Mouse (Mus musculus) limb, embryonic 14.5 days (tissue): ENCODE measurements at regions not wholly inside any gene's neighbourhood (a gene's known extent, or its start where the extent isn't known, plus 50 kb on each side); places are given as distances from the start of the nearest gene placed in this dataset.

ENCODE experiments used
- ATAC-seq: fragments of 200-750 bp; cut with Nextera tagmentation; 2 replicates; pipeline ENCODE4 v1.8.0; 2017; ENCODE audit warnings: low read depth, moderate number of reproducible peaks, moderate TSS enrichment; ENCODE audit not compliant: low FRiP score
- DNase-seq: peaks from one replicate; pipeline ENCODE4 v3.0.0-alpha.2; 2015; ENCODE audit warnings: low spot score
- H3K27ac ChIP-seq: fragments of 300-500 bp; sonication (generic); replicated peaks from 2 replicates; pipeline ENCODE4 v1.5.1; 2014; ENCODE audit warnings: low read depth, mild to moderate bottlenecking, low read length, moderate library complexity, mixed read lengths
- H3K27me3 ChIP-seq: fragments of 300-500 bp; sonication (generic); 2 replicates; pipeline ENCODE4 v1.6.1; 2014; ENCODE audit warnings: low read length, mixed read lengths; ENCODE audit not compliant: control insufficient read depth, insufficient read depth
- H3K36me3 ChIP-seq: fragments of 300-500 bp; sonication (generic); 2 replicates; pipeline ENCODE4 v1.6.1; 2014; ENCODE audit warnings: mild to moderate bottlenecking, low read length, moderate library complexity, mixed read lengths; ENCODE audit not compliant: control insufficient read depth, insufficient read depth
- H3K4me1 ChIP-seq: fragments of 300-500 bp; sonication (generic); 2 replicates; pipeline ENCODE4 v1.6.1; 2014; ENCODE audit warnings: antibody characterized with exemption, low read length, mixed read lengths; ENCODE audit not compliant: control insufficient read depth, insufficient read depth
- H3K4me2 ChIP-seq: fragments of 300-500 bp; sonication (generic); replicated peaks from 2 replicates; pipeline ENCODE4 v1.6.1; 2014; ENCODE audit warnings: low read depth, mild to moderate bottlenecking, low read length, moderate library complexity; ENCODE audit not compliant: severe bottlenecking
- H3K4me3 ChIP-seq: fragments of 300-500 bp; sonication (generic); replicated peaks from 2 replicates; pipeline ENCODE4 v1.5.1; 2014; ENCODE audit warnings: low read length
- H3K9ac ChIP-seq: fragments of 300-500 bp; sonication (generic); 2 replicates; pipeline ENCODE4 v1.6.1; 2014; ENCODE audit warnings: mild to moderate bottlenecking, low read depth, low read length, moderate library complexity; ENCODE audit not compliant: severe bottlenecking
- H3K9me3 ChIP-seq: fragments of 300-500 bp; sonication (generic); 2 replicates; pipeline ENCODE4 v1.6.1; 2016; ENCODE audit warnings: low read length; ENCODE audit not compliant: control insufficient read depth
- POLR2A ChIP-seq: fragments of 200-500 bp; IDR thresholded peaks from 2 replicates; pipeline ENCODE4 v1.8.0; 2012; ENCODE audit warnings: inconsistent platforms, mild to moderate bottlenecking, moderate library complexity, borderline replicate concordance; ENCODE audit not compliant: insufficient read depth, insufficient read length; ENCODE audit errors: extremely low read depth
- WGBS: fragments of 180-500 bp; shearing (Covaris S2); extraction: QIAGEN DNeasy Blood & Tissue Kit; methylation state at CpG from one replicate; pipeline ENCODE4 v1.1.7; 2014; 5-methylcytosine and 5-hydroxymethylcytosine counted together

DNA sequence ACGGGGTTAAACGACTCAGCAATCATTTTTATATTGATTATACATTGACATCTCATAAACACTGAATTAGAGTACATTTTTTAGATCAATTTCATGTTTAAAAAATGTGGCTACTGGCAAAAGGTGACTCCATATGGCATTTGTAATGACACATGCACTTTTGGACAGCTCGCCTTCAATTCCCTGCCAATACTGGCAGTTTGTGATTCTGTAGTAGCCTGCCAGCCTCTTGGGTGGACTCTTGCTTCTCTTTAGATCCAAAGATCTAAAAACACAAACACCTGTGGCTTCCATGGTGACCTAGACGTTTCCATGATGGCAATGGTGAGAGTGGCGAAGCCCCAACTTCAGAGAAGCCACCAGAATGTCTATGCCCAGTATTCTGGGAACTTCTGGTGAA is 83.1 kb upstream of the Pcdh8 start:
- WGBS = 82% methylated on average over 5 of the region's 5 CpGs
- Histone ChIP-seq H3K4me3 (no peak overlapping the region), H3K9me3 (no peaks in the 10 kb centered on the region), H3K27me3 (no peaks in the 10 kb centered on the region), H3K9ac (no peak overlapping the region), H3K4me1 (no peaks in the 10 kb centered on the region), H3K27ac (no peak overlapping the region), H3K36me3 (no peaks in the 10 kb centered on the region), H3K4me2 (no peak overlapping the region)
- no peak for ATAC-seq
- no peak for TF ChIP-seq POLR2A
- DNase-seq = no peak

DNA sequence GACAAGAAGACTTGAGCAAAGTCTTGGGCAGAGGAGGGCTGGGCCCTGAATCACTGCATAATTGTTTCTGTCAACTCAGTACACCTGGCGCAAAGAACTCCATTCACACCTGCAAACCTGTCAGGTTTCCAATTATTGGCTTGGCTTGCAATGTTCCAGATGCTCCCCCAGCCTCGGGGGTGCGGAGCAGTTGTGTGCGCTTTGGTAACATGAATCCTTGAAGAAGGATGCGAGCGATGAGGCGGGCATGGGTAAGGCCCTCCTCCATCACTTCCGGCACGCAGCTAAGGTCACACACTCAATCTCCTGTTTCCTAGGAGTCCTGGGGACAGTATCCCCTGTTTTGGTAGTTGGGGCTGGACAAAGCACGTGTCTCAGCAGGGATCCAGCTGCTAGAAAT is 81.6 kb upstream of the Pcdh8 start:
- Histone ChIP-seq H3K4me1 (no peaks in the 10 kb centered on the region), H3K9ac (no peak overlapping the region), H3K27ac (no peak overlapping the region), H3K36me3 (no peaks in the 10 kb centered on the region), H3K9me3 (no peaks in the 10 kb centered on the region), H3K27me3 (no peaks in the 10 kb centered on the region), H3K4me2 (no peak overlapping the region), H3K4me3 (no peak overlapping the region)
- no peak for ATAC-seq
- 59% methylated on average over 10 of the region's 10 CpGs for WGBS
- no peak for DNase-seq
- TF ChIP-seq POLR2A = no peak

DNA sequence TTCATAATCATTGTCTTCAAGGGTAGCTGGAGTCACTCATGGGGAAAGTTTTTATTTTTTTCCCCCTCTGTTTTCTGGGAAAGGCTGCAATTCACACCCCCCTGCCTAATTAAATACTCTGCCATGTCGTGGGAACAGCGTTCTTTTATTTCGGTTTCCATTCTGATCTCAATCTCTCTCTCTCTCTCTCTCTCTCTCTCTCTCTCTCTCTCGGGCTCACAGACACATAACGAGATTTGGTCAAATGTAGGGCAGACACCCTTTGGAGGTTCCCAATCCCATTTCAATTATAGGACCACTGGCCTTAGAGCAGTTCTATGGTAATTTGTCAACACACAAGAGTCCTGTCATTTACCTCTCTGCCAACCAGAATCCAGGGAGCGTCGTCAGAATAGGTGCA is 80.7 kb upstream of the Pcdh8 start:
- Histone ChIP-seq H3K4me1 (no peaks in the 10 kb centered on the region), H3K4me2 (no peak overlapping the region), H3K36me3 (no peaks in the 10 kb centered on the region), H3K4me3 (no peak overlapping the region), H3K9ac (no peak overlapping the region), H3K9me3 (no peaks in the 10 kb centered on the region), H3K27me3 (no peaks in the 10 kb centered on the region), H3K27ac (no peak overlapping the region)
- no peak for TF ChIP-seq POLR2A
- 71% methylated on average over 7 of the region's 7 CpGs for WGBS
- DNase-seq (no peak), ATAC-seq (no peak)

DNA sequence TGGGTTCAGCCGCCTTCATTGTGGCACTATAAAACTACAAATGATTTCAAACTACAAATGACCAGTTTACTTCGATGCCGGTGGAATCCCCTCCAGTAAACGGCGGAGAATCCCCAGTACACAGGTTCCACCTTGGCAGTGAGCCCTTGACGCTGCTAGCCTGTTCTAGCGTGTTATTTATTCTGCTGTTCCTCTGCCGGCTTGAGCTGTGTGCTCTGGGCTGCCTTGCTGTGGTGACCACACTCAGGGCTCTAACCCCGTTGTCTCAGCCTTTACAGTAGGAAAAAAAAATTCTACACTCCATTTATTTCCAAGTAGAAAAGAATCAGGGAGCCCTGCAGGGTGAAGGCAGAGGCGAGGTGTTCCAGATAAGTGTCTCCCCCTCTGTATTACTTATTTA is 80.1 kb upstream of the Pcdh8 start:
- Histone ChIP-seq H3K9ac (no peak overlapping the region), H3K36me3 (no peaks in the 10 kb centered on the region), H3K27ac (no peak overlapping the region), H3K4me1 (no peaks in the 10 kb centered on the region), H3K27me3 (no peaks in the 10 kb centered on the region), H3K4me2 (no peak overlapping the region), H3K4me3 (no peak overlapping the region), H3K9me3 (no peaks in the 10 kb centered on the region)
- no peak for TF ChIP-seq POLR2A
- WGBS = 68% methylated on average over 10 of the region's 10 CpGs
- ATAC-seq = no peak
- DNase-seq = no peak

DNA sequence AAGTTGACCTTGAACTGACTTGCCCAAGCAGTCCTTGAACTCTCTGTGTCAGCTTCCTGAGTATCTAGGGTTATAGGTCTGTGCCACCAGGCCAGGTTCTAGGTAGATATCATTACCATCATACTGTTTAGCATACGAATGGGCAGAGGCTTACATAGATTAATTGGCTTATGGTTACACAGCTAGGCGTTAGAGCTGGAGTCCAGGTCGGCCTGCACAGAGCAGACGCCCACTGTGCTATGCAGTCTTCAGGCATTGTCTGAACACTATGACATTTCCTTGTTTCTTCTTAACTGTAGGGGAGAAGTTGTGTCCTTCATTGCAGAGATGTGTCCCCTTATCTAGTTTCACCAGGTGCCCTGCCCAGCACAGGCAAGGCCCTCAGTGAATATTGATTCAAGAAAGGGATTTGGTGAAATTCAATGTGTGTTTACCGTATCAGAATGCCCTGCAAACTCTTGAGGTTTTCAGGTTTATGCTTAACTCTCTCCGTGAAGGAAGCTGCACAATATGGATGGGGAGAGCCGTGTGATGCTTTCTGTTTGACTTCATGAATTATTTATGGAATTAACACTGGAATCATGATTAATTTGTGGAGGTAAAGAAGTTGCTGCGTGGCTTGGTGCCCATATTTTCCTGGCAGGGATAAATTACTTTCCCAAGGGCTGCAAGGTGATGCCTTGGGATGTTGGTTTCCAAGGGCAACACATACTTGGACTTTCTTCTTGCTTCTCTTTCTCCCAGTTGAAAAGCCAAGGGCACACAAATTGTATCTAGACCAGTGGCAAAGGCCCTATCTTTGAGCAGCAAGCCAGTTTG is 78.7 kb upstream of the Pcdh8 start:
- ATAC-seq (no peak), DNase-seq (no peak)
- Histone ChIP-seq H3K27ac (no peak overlapping the region), H3K4me3 (no peak overlapping the region), H3K4me1 (no peaks in the 10 kb centered on the region), H3K4me2 (no peak overlapping the region), H3K27me3 (no peaks in the 10 kb centered on the region), H3K36me3 (no peaks in the 10 kb centered on the region), H3K9me3 (no peaks in the 10 kb centered on the region), H3K9ac (no peak overlapping the region)
- WGBS = 82% methylated on average over 8 of the region's 8 CpGs
- TF ChIP-seq POLR2A = no peak
